Mouse (Mus musculus) ES-E14 (cell line): ENCODE data around the gene Gne.

Experiments
- CHD2 ChIP-seq: IDR thresholded peaks from 2 replicates; pipeline ENCODE4 v1.6.1; 2014; ENCODE audit warnings: mild to moderate bottlenecking, low read depth, low read length, inconsistent platforms
- HCFC1 ChIP-seq: IDR thresholded peaks from 2 replicates; pipeline ENCODE4 v1.6.1; 2012; ENCODE audit warnings: low read length, inconsistent platforms, borderline replicate concordance; ENCODE audit not compliant: insufficient read depth
- MAFK ChIP-seq: IDR thresholded peaks from 2 replicates; pipeline ENCODE4 v1.6.1; 2014; ENCODE audit warnings: mild to moderate bottlenecking, low read depth, low read length, inconsistent platforms; ENCODE audit not compliant: insufficient read depth
- ZC3H11A ChIP-seq: IDR thresholded peaks from 2 replicates; pipeline ENCODE4 v1.6.1; 2012; ENCODE audit warnings: low read depth, mild to moderate bottlenecking, inconsistent platforms, low read length, borderline replicate concordance
- ZNF384 ChIP-seq: IDR thresholded peaks from 2 replicates; pipeline ENCODE4 v1.6.1; 2012; ENCODE audit warnings: low read depth, low read length, inconsistent platforms

- TF ChIP-seq ZC3H11A (no peak), ZNF384 (no peak), CHD2 (no peak), HCFC1 (no peak), MAFK (no peak)
Observed at GRCm38 (mm10) chr4:44103620-44104019, 19.6 kb upstream of the Gne start.
